Mouse (Mus musculus): ENCODE measurements at regions not wholly inside any gene's neighbourhood (a gene's known extent, or its start where the extent isn't known, plus 50 kb on each side); places are given as distances from the start of the nearest gene placed in this dataset.

GRCm38 (mm10) chr14:73952511-73952910 lies 291.5 kb downstream of the Gm21750 start:
- DNase-seq (ENCODE audit: low spot score), result no peak

- DNase-seq (ENCODE audit: low spot score), result no peak
These were observed 317.7 kb downstream of the Gm21750 start for GRCm38 (mm10) chr14:73978694-73979093.

GRCm38 (mm10) chr14:73996229-73996628 lies 335.2 kb downstream of the Gm21750 start:
- no peak for DNase-seq (ENCODE audit: low spot score)

- DNase-seq (ENCODE audit: low spot score), result no peak
These were observed 336.8 kb downstream of the Gm21750 start for GRCm38 (mm10) chr14:73997796-73998195.

- no peak for DNase-seq (ENCODE audit: low spot score)
These were observed 338.4 kb downstream of the Gm21750 start for GRCm38 (mm10) chr14:73999409-73999909.

- DNase-seq (ENCODE audit: low spot score), result no peak
These were observed 345.9 kb downstream of the Gm21750 start for GRCm38 (mm10) chr14:74006911-74007310.

GRCm38 (mm10) chr14:74011555-74011954 lies 350.5 kb downstream of the Gm21750 start:
- no peak for DNase-seq (ENCODE audit: low spot score)

GRCm38 (mm10) chr14:74019421-74019820 lies 358.4 kb downstream of the Gm21750 start:
- DNase-seq (ENCODE audit: low spot score), result no peak

- DNase-seq (ENCODE audit: low spot score), result no peak
These were observed 386.1 kb downstream of the Gm21750 start for GRCm38 (mm10) chr14:74047009-74047694.

GRCm38 (mm10) chr14:74047695-74048280 lies 386.8 kb downstream of the Gm21750 start:
- DNase-seq (ENCODE audit: low spot score), result no peak

- no peak for DNase-seq (ENCODE audit: low spot score)
These were observed 387.4 kb downstream of the Gm21750 start for GRCm38 (mm10) chr14:74048386-74048785.

- DNase-seq (ENCODE audit: low spot score), result no peak
These were observed 405.0 kb downstream of the Gm21750 start for GRCm38 (mm10) chr14:74066051-74066450.

- no peak for DNase-seq (ENCODE audit: low spot score)
These were observed 432.0 kb downstream of the Gm21750 start for GRCm38 (mm10) chr14:74093016-74093415.

- no peak for DNase-seq (ENCODE audit: low spot score)
These were observed 438.7 kb downstream of the Gm21750 start for GRCm38 (mm10) chr14:74099696-74100095.

GRCm38 (mm10) chr14:74112603-74113002 lies 451.6 kb downstream of the Gm21750 start:
- DNase-seq (ENCODE audit: low spot score), result no peak

- no peak for DNase-seq (ENCODE audit: low spot score)
These were observed 452.1 kb downstream of the Gm21750 start for GRCm38 (mm10) chr14:74113116-74113515.

- DNase-seq (ENCODE audit: low spot score), result no peak
These were observed 452.5 kb downstream of the Gm21750 start for GRCm38 (mm10) chr14:74113556-74113955.

GRCm38 (mm10) chr14:74117686-74118085 lies 456.7 kb downstream of the Gm21750 start:
- DNase-seq (ENCODE audit: low spot score), result no peak

GRCm38 (mm10) chr14:74145202-74145700 lies 484.2 kb downstream of the Gm21750 start:
- no peak for DNase-seq (ENCODE audit: low spot score)

- no peak for DNase-seq (ENCODE audit: low spot score)
These were observed 474.4 kb upstream of the Htr2a start for GRCm38 (mm10) chr14:74166221-74166620.

- DNase-seq (ENCODE audit: low spot score), result no peak
These were observed 471.3 kb upstream of the Htr2a start for GRCm38 (mm10) chr14:74169131-74169875.

- DNase-seq (ENCODE audit: low spot score), result no peak
These were observed 460.6 kb upstream of the Htr2a start for GRCm38 (mm10) chr14:74180066-74180465.

- no peak for DNase-seq (ENCODE audit: low spot score)
These were observed 457.6 kb upstream of the Htr2a start for GRCm38 (mm10) chr14:74182996-74183395.

All from urinary bladder, postnatal 14 days (tissue).